Mouse (Mus musculus) thymus, postnatal 14 days (tissue): ENCODE measurements at regions not wholly inside any gene's neighbourhood (a gene's known extent, or its start where the extent isn't known, plus 50 kb on each side); places are given as distances from the start of the nearest gene placed in this dataset.

Experiments used
- DNase-seq: peaks from one replicate; pipeline ENCODE4 v3.0.0; 2021

GRCm38 (mm10) chr8:128559004-128559662 is 126.3 kb upstream of the Itgb1 start:
- DNase-seq, result no peak

- DNase-seq, result no peak
Measured at GRCm38 (mm10) chr8:128560418-128560817, 125.0 kb upstream of the Itgb1 start.

- no peak for DNase-seq
Measured at GRCm38 (mm10) chr8:128561016-128561415, 124.4 kb upstream of the Itgb1 start.

GRCm38 (mm10) chr8:128562625-128563024 is 122.8 kb upstream of the Itgb1 start:
- no peak for DNase-seq

- DNase-seq, result no peak
Measured at GRCm38 (mm10) chr8:128563744-128564143, 121.7 kb upstream of the Itgb1 start.

- DNase-seq, result no peak
Measured at GRCm38 (mm10) chr8:128572291-128572690, 113.2 kb upstream of the Itgb1 start.

- DNase-seq, result no peak
Measured at GRCm38 (mm10) chr8:128594114-128594513, 91.3 kb upstream of the Itgb1 start.

GRCm38 (mm10) chr8:128594780-128595179 is 90.7 kb upstream of the Itgb1 start:
- peak; percentile 5 for DNase-seq

- DNase-seq, result no peak
Measured at GRCm38 (mm10) chr8:128605588-128605987, 79.9 kb upstream of the Itgb1 start.

GRCm38 (mm10) chr8:128608876-128609275 is 76.6 kb upstream of the Itgb1 start:
- no peak for DNase-seq

- no peak for DNase-seq
Measured at GRCm38 (mm10) chr8:128612607-128613006, 72.8 kb upstream of the Itgb1 start.

- DNase-seq, result no peak
Measured at GRCm38 (mm10) chr8:128617854-128618253, 67.6 kb upstream of the Itgb1 start.

- no peak for DNase-seq
Measured at GRCm38 (mm10) chr8:128619086-128619485, 66.4 kb upstream of the Itgb1 start.
